Mouse (Mus musculus) ES-Bruce4 (cell line): ENCODE measurements around the gene Mtf2. TPM values are rescaled to one million over a fixed set of nuclear protein-coding genes. Genes with fewer than 3 reads are reported as not detected.

Experiments
- H3K27ac ChIP-seq: 2 replicates; pipeline ENCODE4 v1.5.1; 2012; ENCODE audit warnings: low read length, inconsistent platforms; ENCODE audit not compliant: insufficient read depth
- H3K27me3 ChIP-seq: 2 replicates; pipeline ENCODE4 v1.6.1; 2012; ENCODE audit warnings: mild to moderate bottlenecking, low read length, inconsistent platforms; ENCODE audit not compliant: control insufficient read depth, poor library complexity, insufficient read depth, severe bottlenecking
- H3K36me3 ChIP-seq: 2 replicates; pipeline ENCODE4 v1.6.1; 2012; ENCODE audit warnings: inconsistent platforms, mild to moderate bottlenecking, low read length, moderate library complexity; ENCODE audit not compliant: control insufficient read depth, poor library complexity, insufficient read depth, severe bottlenecking
- H3K4me1 ChIP-seq: one replicate; pipeline ENCODE4 v1.8.1; 2011; ENCODE audit warnings: low read length; ENCODE audit not compliant: control insufficient read depth, insufficient read depth
- H3K4me3 ChIP-seq: 2 replicates; pipeline ENCODE4 v1.5.1; 2011; ENCODE audit warnings: low read depth, mild to moderate bottlenecking, low read length
- H3K9ac ChIP-seq: 2 replicates; pipeline ENCODE4 v1.6.1; 2012; ENCODE audit warnings: low read depth, mild to moderate bottlenecking, inconsistent platforms; ENCODE audit not compliant: poor library complexity, severe bottlenecking
- H3K9me3 ChIP-seq: replicated peaks from 2 replicates; pipeline ENCODE4 v1.6.1; 2012; ENCODE audit warnings: mild to moderate bottlenecking, low read length, inconsistent platforms; ENCODE audit not compliant: control insufficient read depth, poor library complexity, insufficient read depth, severe bottlenecking
- CTCF ChIP-seq: IDR thresholded peaks from one replicate; pipeline ENCODE4 v1.8.1; 2011; ENCODE audit warnings: low read depth, low read length
- EP300 ChIP-seq: IDR thresholded peaks from 2 replicates; pipeline ENCODE4 v1.6.1; 2011; ENCODE audit warnings: low read depth, low read length; ENCODE audit not compliant: insufficient read depth
- POLR2A ChIP-seq: IDR thresholded peaks from one replicate; pipeline ENCODE4 v1.8.1; 2011; ENCODE audit warnings: low read length; ENCODE audit not compliant: insufficient read depth
- polyA plus RNA-seq: library from polyadenylated mRNA; stranded (reverse); fragments of >200 nt; gene quantifications from 2 replicates; pipeline ENCODE4 v1.2.4, GENCODE M21; 2011; ENCODE audit warnings: low read depth; ENCODE audit not compliant: missing spikeins, insufficient read depth, insufficient read length

Gene Mtf2
- polyA plus RNA-seq, 1 experiment, result 257 TPM

GRCm38 (mm10) chr5:108097676-108098075, 32.2 kb downstream of the Mtf2 start:
- no peak overlapping the region for H3K9ac ChIP-seq
- peaks cover 59% of the 10 kb centered on the region for H3K36me3 ChIP-seq
- H3K27ac ChIP-seq, result peak overlapping the region; percentile 89
- peaks cover 6% of the 10 kb centered on the region for H3K4me1 ChIP-seq
- no peak overlapping the region for H3K4me3 ChIP-seq
- no peaks in the 10 kb centered on the region for H3K9me3 ChIP-seq
- TF ChIP-seq POLR2A (no peak), CTCF (no peak), EP300 (no peak)
- H3K27me3 ChIP-seq, result no peaks in the 10 kb centered on the region

DNA sequence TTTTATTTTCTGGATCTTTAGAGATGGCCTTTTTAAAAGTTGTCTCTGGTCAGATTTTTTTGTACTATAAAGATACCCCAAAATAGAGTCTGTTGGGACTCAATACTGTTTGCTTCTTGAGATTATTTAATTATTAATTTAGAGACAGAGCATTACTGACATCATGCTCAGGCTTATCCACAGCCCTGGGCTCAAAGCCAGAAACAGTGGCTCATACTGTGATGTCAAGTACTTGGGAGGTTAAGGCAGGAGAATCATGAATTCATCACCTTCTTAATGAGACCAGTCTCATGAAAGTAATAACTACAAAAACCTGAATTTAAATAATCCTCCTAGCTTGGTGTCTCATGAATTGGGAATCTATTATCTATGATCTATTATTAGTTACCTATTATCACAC, 34.7 kb downstream of the Mtf2 start:
- no peak overlapping the region for H3K4me3 ChIP-seq
- peaks cover 3% of the 10 kb centered on the region for H3K4me1 ChIP-seq
- no peak for TF ChIP-seq CTCF
- no peak for TF ChIP-seq POLR2A
- no peak for TF ChIP-seq EP300
- no peaks in the 10 kb centered on the region for H3K9me3 ChIP-seq
- H3K27ac ChIP-seq, result no peak overlapping the region
- H3K27me3 ChIP-seq, result no peaks in the 10 kb centered on the region
- peaks cover 60% of the 10 kb centered on the region for H3K36me3 ChIP-seq
- H3K9ac ChIP-seq, result no peak overlapping the region

- TF ChIP-seq POLR2A, result no peak
- TF ChIP-seq EP300, result no peak
- TF ChIP-seq CTCF, result no peak
- H3K27me3 ChIP-seq, result no peaks in the 10 kb centered on the region
- no peak overlapping the region for H3K4me3 ChIP-seq
- H3K27ac ChIP-seq, result no peak overlapping the region
- no peak overlapping the region for H3K9ac ChIP-seq
- no peaks in the 10 kb centered on the region for H3K4me1 ChIP-seq
- no peaks in the 10 kb centered on the region for H3K9me3 ChIP-seq
- H3K36me3 ChIP-seq, result peaks cover 58% of the 10 kb centered on the region
Observed at GRCm38 (mm10) chr5:108104306-108104705, 38.8 kb downstream of the Mtf2 start.

DNA sequence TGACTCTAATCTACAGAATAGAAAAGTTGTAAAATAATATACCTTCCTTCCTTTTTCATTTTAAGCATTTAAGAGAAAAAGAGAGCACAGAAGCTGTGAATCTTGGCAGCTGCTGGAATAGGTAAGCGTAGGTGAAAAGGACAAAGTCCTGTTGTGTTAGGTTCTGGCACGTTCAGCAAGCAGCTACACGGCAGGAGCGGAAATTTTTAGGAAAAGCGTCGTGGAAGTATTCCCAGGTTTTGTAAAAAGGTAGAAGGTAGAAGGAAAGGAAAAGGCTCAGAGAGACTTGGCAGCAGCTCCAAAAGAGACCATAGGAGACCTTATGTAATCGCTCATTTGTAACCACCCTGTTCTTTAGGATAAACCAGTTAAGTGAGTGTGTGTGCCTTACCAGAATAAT, 43.9 kb downstream of the Mtf2 start:
- no peaks in the 10 kb centered on the region for H3K4me1 ChIP-seq
- H3K36me3 ChIP-seq, result peaks cover 35% of the 10 kb centered on the region
- H3K27ac ChIP-seq, result no peak overlapping the region
- no peak overlapping the region for H3K4me3 ChIP-seq
- no peak overlapping the region for H3K9ac ChIP-seq
- H3K9me3 ChIP-seq, result no peaks in the 10 kb centered on the region
- no peak for TF ChIP-seq EP300
- no peak for TF ChIP-seq POLR2A
- no peak for TF ChIP-seq CTCF
- H3K27me3 ChIP-seq, result no peaks in the 10 kb centered on the region

GRCm38 (mm10) chr5:108117693-108118092, 52.2 kb downstream of the Mtf2 start:
- Histone ChIP-seq H3K27ac (no peak overlapping the region), H3K9ac (no peak overlapping the region), H3K4me1 (no peaks in the 10 kb centered on the region), H3K4me3 (no peak overlapping the region), H3K9me3 (no peaks in the 10 kb centered on the region), H3K27me3 (no peaks in the 10 kb centered on the region), H3K36me3 (no peaks in the 10 kb centered on the region; the same call in 1 of the 2 replicates)
- no peak for TF ChIP-seq EP300
- TF ChIP-seq POLR2A, result no peak
- TF ChIP-seq CTCF, result no peak

DNA sequence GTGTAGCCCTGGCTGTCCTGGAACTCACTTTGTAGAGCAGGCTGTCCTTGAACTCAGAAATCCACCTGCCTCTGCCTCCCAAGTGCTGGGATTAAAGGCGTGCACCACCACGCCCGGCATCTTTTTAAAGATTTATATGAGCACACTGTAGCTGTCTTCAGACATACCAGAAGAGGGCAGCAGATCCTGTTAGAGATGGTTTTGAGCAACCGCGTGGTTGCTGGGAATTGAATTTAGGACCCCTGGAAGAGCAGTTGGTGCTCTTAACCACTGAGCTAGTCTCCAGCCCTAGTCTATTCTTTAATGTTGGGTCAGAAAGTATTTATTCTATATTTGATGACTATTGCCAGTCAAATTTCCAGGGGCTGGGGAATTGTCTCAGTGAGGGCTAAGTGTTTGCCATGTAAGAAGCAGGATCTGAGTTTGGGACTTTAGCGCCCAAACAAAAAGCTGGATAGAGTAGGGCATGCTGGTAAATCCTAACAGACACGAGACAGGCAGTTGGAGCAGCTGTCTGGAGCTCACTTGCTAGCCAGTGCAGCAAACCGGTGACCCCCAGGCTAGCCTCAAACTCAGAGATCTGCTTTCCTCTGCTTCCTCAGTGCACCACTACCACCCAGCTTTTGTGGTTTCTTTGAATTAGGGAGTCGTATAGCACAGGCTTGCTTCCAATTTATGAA, 54.9 kb downstream of the Mtf2 start:
- Histone ChIP-seq H3K27ac (peak overlapping the region; percentile 36), H3K4me1 (no peaks in the 10 kb centered on the region), H3K9ac (no peak overlapping the region), H3K36me3 (peaks cover 3% of the 10 kb centered on the region), H3K27me3 (no peaks in the 10 kb centered on the region), H3K9me3 (no peaks in the 10 kb centered on the region), H3K4me3 (no peak overlapping the region)
- TF ChIP-seq POLR2A (no peak), EP300 (no peak), CTCF (peak; percentile 28)
